Mouse (Mus musculus) spleen, adult 2 months (tissue): ENCODE results near the gene Gen1.

ENCODE experiments used
- CTCF ChIP-seq: fragments of 200-500 bp; IDR thresholded peaks from 2 replicates; pipeline ENCODE4 v1.5.1; 2011; ENCODE audit warnings: mild to moderate bottlenecking, inconsistent platforms; ENCODE audit not compliant: insufficient read depth, insufficient read length, insufficient replicate concordance; ENCODE audit errors: extremely low read depth
- POLR2A ChIP-seq: fragments of 200-500 bp; IDR thresholded peaks from 2 replicates; pipeline ENCODE4 v1.6.1; 2011; ENCODE audit warnings: low read depth, low read length, inconsistent platforms

DNA sequence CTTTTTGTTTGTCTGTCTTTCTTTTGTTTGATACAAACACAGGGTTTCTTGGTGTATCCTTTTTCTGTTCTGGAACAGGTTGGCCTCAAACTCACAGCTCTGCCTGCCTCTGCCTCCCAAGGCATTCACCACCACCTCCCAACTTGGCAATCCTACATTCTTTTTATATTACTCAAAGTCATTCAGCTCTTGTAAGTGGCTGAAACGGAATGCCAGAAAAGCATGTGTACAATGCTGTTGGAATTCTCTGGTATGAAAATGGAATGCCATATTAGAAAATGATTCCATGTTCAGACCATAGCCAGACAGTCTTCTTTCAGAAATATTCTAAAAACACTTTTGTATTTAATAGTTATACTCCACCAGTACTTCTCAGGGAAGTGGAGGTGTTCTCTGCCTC lies 7.6 kb upstream of the Gen1 start:
- TF ChIP-seq CTCF, result no peak
- TF ChIP-seq POLR2A, result no peak
